Mouse (Mus musculus) lung, postnatal 4 days (tissue): ENCODE results near the gene Ikzf3.
A peak's percentile ranks its signal among the peaks of the same experiment; 100 is the strongest.

Experiments
- DNase-seq, 2 experiments: peaks; one replicate each; pipeline ENCODE4 v3.0.0; 2021

Gene Ikzf3

DNA sequence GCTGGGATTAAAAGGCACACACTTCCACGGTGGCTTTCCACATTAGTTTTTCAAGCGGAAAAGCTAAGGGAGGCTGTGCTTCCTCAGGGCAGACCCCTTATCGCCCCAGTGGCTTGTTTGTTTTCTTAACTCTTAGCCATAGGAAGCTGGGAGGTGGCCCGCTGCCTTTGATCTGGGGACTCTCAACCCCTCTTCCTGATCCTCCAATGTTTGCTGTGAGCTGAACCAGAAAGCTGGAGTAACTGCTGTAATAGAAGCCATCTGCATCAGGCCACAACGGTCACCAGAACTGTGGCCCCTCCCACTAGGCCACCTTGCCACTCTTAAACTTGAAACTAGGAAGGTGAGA is 99.6 kb downstream of the Ikzf3 start, which contains the start of gene Grb7:
Gene Grb7, plus strand, starts transcription at position 182 of the 349 bp plus-strand sequence.
- DNase-seq = no peak

DNA sequence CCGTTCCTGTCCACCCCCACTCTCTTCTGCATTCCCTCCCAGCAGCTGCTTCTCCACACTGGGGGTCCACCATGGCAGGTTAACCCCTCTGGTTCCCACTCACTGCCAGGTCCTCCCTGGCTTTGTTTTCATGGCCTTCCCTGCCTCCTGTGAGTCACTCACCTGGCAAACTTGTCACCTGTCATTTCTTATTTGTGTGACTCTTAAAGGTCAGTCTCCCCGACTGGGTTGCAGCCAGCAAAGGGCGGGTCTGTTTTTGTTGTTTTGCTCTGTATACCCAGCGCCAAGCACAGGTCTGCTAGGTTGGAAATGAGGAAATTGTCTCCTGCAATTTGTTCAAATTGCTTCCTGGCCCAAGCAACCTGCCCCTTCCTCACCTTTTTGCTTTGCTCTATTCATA is 100.2 kb downstream of the Ikzf3 start:
- DNase-seq = peak in 1 of 2 experiments; percentile 32

DNA sequence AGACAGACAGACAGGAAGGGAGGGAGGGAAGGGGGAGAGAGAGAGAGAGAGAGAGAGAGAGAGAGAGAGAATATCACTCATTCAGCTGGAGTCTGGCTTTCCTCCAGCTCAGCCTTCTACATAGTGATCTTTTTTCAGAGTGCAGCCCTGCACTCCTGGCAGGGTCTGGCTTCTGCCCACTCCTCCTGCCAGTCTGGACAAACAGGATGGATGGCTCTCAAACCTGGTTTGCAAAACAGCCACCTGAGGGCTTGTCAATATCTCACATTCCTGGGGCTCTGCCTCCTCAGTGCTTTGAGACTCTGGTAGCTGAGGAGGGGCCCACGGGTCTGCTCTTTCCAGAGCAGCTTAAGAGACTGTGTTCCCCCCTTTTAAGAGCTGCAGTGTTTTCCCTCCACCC is 100.6 kb downstream of the Ikzf3 start:
- peak; percentile 27 to 64 for DNase-seq

DNA sequence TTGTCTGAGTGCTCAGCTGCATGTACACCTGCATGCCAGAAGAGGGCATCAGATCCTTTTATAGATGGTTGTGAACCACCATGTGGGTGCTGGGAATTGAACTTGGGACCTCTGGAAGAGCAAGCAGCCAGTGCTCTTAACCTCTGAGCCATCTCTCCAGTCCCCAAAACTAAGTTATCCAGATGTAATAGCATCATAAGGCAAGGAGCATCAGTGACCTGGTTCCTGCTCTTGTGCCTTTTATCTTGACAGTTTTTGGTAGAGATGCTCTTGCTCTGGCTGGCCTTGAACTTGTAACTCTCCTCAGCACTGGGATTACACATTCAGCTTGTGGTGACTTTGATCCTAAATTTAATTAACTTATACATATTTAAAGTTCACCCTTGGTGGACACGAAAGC is 102.1 kb downstream of the Ikzf3 start:
- DNase-seq = no peak

DNA sequence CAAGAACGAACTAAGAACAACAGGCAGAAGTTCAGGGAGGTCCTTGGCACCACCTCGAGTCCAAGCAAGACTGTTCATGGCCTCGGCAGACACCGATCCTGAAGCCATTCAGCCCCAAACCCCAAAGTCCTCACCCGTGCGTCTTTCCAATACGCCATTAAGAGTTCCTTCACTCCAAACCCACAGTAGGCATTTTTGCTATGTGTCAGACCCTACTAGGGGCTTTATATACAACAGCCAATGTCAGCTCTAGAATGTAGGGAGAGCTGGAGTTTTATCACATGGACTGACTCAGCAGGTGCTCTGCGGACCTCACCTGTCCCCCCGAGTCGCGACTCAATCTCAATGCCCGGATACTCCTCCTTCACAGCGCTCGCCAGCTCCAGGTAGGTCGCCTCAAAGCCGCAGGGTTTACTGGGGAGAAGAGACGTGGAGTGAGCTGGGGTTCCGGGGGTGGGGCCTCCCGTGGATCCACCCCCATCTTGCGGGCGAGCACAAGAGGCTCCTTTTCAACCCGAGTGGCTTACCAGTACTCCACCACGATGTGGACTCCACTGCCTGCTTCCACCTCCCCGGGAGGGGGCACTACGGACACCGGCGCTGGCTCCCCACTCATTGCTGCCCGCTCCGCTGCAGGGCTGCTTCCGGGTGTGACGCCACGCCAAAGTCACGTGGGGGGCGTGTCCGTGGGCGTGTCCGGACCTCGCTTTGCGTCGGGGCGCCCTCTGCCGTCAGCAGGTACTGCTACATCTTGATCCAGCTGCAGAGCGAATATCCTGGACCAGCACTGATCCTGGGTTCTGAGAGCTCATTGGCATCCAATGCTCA is 107.3 kb downstream of the Ikzf3 start, which contains the start of gene Mien1:
Gene Mien1, minus strand, starts transcription at position 661 of the 828 bp plus-strand sequence.
- DNase-seq = peak; percentile 96 to 98

DNA sequence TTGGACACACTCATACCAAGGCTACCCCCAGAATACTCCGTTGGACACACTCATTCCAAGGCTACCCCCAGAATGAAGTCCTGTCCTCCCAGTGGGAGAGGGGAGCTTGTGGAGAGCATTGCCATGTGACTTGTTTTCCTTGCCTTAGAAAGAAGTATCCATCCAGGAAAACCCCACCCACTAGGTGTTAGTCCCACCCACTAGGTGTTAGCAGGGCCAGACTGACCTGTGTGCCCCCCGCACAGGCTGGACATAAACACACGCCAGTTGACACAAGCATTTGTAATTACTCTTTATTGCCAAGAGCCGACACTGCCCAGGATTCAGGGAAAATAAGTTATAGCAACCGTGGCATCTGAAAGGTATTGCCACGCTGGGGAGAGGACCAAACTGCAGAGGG is 108.4 kb downstream of the Ikzf3 start:
- DNase-seq = peak in 1 of 2 experiments; percentile 20

DNA sequence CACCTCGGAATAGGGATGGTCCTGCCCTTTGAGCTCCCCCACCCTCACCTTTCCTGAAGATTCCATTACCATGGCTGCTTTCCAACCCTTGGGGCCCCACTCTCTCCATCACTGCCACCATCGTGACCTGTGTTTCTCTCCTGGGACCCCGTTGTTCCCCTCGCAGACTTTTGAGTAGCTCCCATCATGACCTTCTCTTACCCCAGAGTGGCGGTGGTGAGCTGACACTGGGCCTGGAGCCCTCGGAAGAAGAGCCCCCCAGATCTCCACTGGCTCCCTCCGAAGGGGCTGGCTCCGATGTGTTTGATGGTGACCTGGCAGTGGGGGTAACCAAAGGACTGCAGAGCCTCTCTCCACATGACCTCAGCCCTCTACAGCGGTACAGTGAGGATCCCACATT is 110.1 kb downstream of the Ikzf3 start:
- DNase-seq = peak in 1 of 2 experiments; percentile 22

DNA sequence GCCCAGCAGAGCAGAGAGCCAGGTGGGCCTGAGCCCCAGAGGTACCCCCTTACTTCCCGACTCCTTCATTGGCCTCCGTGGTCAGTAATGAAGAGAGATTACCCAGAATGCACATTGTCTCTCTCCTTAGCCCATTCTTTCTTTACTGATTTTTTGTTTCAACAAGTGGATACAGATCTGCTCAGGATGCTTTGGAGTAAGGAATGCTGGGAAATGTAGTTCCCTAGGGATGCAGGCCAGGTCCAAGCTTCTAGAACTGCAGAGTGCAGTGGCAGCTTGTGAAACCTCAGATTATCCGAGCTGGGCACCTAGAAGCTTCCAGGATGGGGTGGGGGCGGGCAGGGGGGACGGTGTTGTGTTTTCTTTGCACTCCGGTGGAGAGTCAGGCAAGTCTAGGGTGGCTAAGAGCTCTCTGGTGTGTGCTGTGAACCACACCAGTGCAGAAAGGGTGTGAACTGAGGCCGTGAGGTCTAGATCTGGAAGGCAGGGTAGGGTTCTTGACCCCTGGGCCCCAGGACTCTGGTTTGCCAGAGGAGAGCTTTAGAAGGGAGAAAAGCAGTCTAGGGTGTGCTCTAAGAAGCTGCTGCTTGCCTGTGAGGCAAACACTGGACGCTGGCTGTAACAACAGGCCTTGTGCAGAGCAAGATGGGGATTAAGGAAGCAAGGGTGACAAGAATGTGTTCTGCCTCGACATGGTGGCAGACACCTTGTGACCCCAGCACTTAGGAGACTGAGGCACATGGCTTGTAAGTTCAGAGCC is 113.9 kb downstream of the Ikzf3 start:
- no peak for DNase-seq

DNA sequence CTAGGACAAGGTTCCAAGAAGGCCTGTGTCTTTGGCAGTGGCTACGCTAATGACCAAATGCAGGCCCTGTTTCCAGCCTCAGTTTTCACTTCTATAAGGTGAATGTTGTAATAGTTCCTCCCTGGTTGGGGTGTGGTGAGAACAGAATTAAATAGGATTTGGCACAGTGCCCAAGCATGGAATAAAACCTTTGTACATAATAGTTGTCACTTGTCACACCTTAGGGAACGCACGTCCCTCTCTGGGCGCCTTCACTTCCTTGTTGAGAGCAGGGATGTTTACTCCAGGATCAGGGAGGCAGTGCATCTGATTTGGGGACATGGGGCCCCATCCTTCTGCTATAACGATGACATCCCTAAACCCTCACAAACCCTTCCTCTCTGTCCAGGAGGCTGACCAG is 117.4 kb downstream of the Ikzf3 start:
- no peak for DNase-seq

DNA sequence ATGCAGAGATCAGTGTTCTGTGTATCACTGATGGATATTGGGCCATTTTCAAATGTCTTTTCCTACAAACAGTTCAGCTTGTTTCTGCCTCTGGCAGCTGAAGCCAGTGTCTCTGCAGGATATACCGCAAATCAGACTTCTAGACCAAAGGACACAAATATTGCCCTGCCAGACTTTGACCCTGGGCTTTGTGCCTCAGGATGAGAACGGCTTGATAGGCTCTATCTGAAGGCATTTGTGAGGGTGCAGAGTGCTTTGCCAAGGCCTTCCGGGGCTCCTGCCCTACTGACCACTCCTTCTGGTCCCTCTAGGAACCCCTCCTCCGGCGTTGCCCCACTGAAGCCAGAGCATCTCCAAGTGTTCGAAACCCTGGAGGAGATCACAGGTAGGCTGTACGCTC is 119.2 kb downstream of the Ikzf3 start:
- no peak for DNase-seq

DNA sequence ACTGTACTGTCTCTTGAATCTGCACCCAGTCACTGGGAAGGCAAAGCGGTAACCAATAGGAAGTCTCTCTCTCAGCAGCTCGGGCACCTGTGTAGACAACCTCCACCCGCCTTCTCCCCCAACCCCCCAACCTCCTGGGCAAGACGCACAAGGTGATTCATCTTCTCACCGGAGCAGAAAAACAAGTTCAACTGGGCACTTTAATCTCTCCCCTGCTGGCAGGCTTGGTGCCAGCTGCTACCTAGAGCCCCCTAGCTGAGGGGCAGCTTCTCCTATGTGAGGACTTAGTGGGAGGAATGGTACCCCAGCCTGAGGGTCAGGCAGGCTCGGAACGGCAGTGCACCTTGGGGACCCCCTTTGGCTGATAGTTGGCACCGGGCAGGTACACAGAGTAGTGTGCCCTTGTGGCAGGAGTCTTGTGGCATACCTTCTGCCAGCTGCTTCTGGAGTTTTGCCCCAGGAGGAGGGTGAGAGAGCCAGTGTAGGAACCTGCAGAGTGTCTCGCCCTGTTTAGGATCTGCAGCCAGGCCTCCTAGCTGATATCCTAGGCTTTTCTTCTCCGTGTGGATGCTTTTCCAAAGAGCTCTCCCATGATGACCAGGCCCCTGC is 126.8 kb downstream of the Ikzf3 start:
- DNase-seq = peak; percentile 43 to 73

DNA sequence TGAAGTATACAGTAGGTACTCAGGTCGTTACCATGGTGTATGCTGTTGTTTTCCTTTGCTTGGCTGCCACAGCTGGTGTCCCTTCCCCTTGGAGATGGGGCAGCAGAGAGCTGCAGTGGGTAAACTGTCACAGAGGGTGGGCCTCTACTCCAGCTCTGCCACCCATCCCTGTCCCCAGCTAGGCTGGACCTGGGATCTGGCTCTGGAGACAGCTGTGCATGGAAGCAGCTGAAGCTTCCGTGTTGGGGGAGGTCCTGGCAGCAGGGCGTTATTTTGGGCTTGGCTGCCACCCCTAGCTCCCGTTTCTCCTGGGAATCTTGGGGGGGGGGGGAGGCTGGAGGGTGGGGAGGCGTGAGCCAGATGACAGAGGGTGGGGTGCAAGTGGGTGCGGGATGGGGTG is 127.6 kb downstream of the Ikzf3 start:
- DNase-seq = no peak

DNA sequence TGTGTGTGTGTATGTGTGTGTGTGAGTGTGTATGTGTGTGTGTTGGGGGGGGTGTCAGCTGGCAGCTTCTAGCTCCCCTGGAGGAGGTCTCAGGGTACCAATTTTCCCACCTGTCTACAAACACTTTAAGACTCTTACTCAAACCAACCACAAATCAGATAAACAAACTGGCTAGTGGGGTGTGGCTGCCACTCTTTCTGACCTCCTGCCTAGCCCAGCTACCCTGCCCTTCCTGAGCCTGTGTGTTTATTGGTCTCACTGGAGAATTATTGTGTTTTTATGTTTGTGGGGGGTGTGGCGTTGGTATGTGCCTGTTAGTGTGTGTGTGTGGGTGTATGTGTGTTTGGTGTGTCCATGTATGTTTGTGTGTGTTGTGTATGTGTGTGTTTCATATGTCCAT is 128.8 kb downstream of the Ikzf3 start:
- no peak for DNase-seq
